Mouse (Mus musculus) cerebellum, postnatal 14 days (tissue): ENCODE results near the gene Tubg1.

Experiments used
- DNase-seq, 2 experiments: peaks; one replicate each; pipeline ENCODE4 v3.0.0; 2021; ENCODE audit warnings: mixed read lengths in 2 of 2

The Tubg1 gene

GRCm38 (mm10) chr11:101119761-101120544 is at the start of gene Tubg1, which contains the start of gene Retreg3:
Gene Tubg1, plus strand, starts transcription at chr11:101119938.
Gene Retreg3, minus strand, starts transcription at chr11:101119893.
- DNase-seq, result peak; percentile 100

GRCm38 (mm10) chr11:101070189-101070527 is 49.6 kb upstream of the Tubg1 start:
- DNase-seq, result no peak

- peak; percentile 56 to 68 for DNase-seq
Observed at GRCm38 (mm10) chr11:101070987-101071386, 48.8 kb upstream of the Tubg1 start.

GRCm38 (mm10) chr11:101071810-101072428 is 47.8 kb upstream of the Tubg1 start:
- DNase-seq, result peak in 1 of 2 experiments; percentile 40

- no peak for DNase-seq
Observed at GRCm38 (mm10) chr11:101078121-101078520, 41.6 kb upstream of the Tubg1 start, which contains the start of gene Hsd17b1. Gene Hsd17b1, plus strand, starts transcription at chr11:101078411.

- peak in 1 of 2 experiments; percentile 21 for DNase-seq
Observed at GRCm38 (mm10) chr11:101079746-101080145, 40.0 kb upstream of the Tubg1 start.

GRCm38 (mm10) chr11:101080421-101080820 is 39.3 kb upstream of the Tubg1 start:
- no peak for DNase-seq

- no peak for DNase-seq
Observed at GRCm38 (mm10) chr11:101081659-101082058, 38.1 kb upstream of the Tubg1 start.

GRCm38 (mm10) chr11:101082208-101083082 is 37.3 kb upstream of the Tubg1 start, which contains the start of gene Coasy:
Gene Coasy, plus strand, starts transcription at chr11:101082565.
- DNase-seq, result peak; percentile 92 to 93

GRCm38 (mm10) chr11:101083083-101083697 is 36.5 kb upstream of the Tubg1 start:
- peak; percentile 39 to 64 for DNase-seq

GRCm38 (mm10) chr11:101084246-101084645 is 35.5 kb upstream of the Tubg1 start:
- peak in 1 of 2 experiments; percentile 17 for DNase-seq

- DNase-seq, result no peak
Observed at GRCm38 (mm10) chr11:101084811-101085210, 34.9 kb upstream of the Tubg1 start.

- DNase-seq, result no peak
Observed at GRCm38 (mm10) chr11:101085617-101086322, 34.0 kb upstream of the Tubg1 start.

- peak; percentile 62 to 79 for DNase-seq
Observed at GRCm38 (mm10) chr11:101086323-101086674, 33.4 kb upstream of the Tubg1 start.

GRCm38 (mm10) chr11:101086756-101087681 is 32.7 kb upstream of the Tubg1 start, which contains the start of gene Mlx:
Gene Mlx, plus strand, starts transcription at chr11:101087277.
- peak; percentile 93 to 95 for DNase-seq

- peak in 1 of 2 experiments; percentile 68 for DNase-seq
Observed at GRCm38 (mm10) chr11:101087682-101088055, 32.1 kb upstream of the Tubg1 start.

GRCm38 (mm10) chr11:101089931-101090330 is 29.8 kb upstream of the Tubg1 start:
- DNase-seq, result no peak

- no peak for DNase-seq
Observed at GRCm38 (mm10) chr11:101094930-101095313, 24.8 kb upstream of the Tubg1 start.

GRCm38 (mm10) chr11:101095314-101096024 is 24.3 kb upstream of the Tubg1 start, which contains the start of gene Psmc3ip:
Gene Psmc3ip, minus strand, starts transcription at chr11:101095436.
- DNase-seq, result peak; percentile 96

GRCm38 (mm10) chr11:101098231-101098630 is 21.5 kb upstream of the Tubg1 start:
- no peak for DNase-seq
